Mouse (Mus musculus) myocyte (in vitro differentiated cells): ENCODE results near the gene T.

Experiments
- MYOD1 ChIP-seq, 3 experiments: IDR thresholded peaks; one replicate each; pipeline ENCODE4 v1.6.1; 2011; ENCODE audit warnings: control low read depth in 2 of 3, low read depth in 2 of 3, mild to moderate bottlenecking in 2 of 3, moderate library complexity in 1 of 3; ENCODE audit not compliant: insufficient read length in 2 of 3, control insufficient read depth in 1 of 3
- POLR2A ChIP-seq: IDR thresholded peaks from one replicate; pipeline ENCODE4 v1.6.1; 2011; ENCODE audit warnings: low read depth, mild to moderate bottlenecking, control low read depth, moderate library complexity; ENCODE audit not compliant: insufficient read length
- REST ChIP-seq: IDR thresholded peaks from one replicate; pipeline ENCODE4 v1.6.1; 2011; ENCODE audit warnings: mild to moderate bottlenecking, control low read depth, moderate library complexity; ENCODE audit not compliant: insufficient read depth, insufficient read length
- SRF ChIP-seq: IDR thresholded peaks from one replicate; pipeline ENCODE4 v1.6.1; 2011; ENCODE audit warnings: low read depth; ENCODE audit not compliant: control insufficient read depth, insufficient read length
- TCF12 ChIP-seq: IDR thresholded peaks from one replicate; pipeline ENCODE4 v1.6.1; 2011; ENCODE audit warnings: mild to moderate bottlenecking, control low read depth; ENCODE audit not compliant: poor library complexity, insufficient read depth, severe bottlenecking
- TCF3 ChIP-seq: IDR thresholded peaks from one replicate; pipeline ENCODE4 v1.6.1; 2011; ENCODE audit warnings: low read depth, control low read depth; ENCODE audit not compliant: insufficient read length
- USF1 ChIP-seq: IDR thresholded peaks from one replicate; pipeline ENCODE4 v1.6.1; 2011; ENCODE audit warnings: low read depth, mild to moderate bottlenecking, control low read depth, moderate library complexity

GRCm38 (mm10) chr17:8388990-8389789, 45.0 kb upstream of the T start:
- TF ChIP-seq TCF3 (no peak), USF1 (no peak), POLR2A (no peak), SRF (no peak), MYOD1 (IDR thresholded peaks at IDR 0.05; ENCODE audit: control insufficient read depth in 1 of 3, insufficient read length in 2 of 3, low read depth in 2 of 3) (no peak), REST (no peak), TCF12 (no peak)
